Mouse (Mus musculus) megakaryocyte, embryonic 14.5 days (primary cell): ENCODE measurements around the gene Hist1h2bc. TPM values are rescaled to one million over a fixed set of nuclear protein-coding genes. Genes with fewer than 3 reads are reported as not detected.
"Not testable (repeated sequence)": the region's sequence is repeated elsewhere in the genome, so short reads cannot be mapped to it uniquely, and the experiment has no call there.

Experiments
- H3K27me3 ChIP-seq: replicated peaks from 2 replicates; pipeline ENCODE3; 2012; ENCODE audit warnings: inconsistent platforms
- H3K36me3 ChIP-seq: replicated peaks from 2 replicates; pipeline ENCODE3; 2012; ENCODE audit warnings: low read length, inconsistent platforms, mixed read lengths
- H3K4me1 ChIP-seq: 2 replicates; pipeline ENCODE4 v1.6.1; 2012; ENCODE audit warnings: inconsistent platforms
- H3K4me3 ChIP-seq: replicated peaks from 2 replicates; pipeline ENCODE3; 2012; ENCODE audit warnings: moderate library complexity, mild to moderate bottlenecking, inconsistent platforms
- H3K9me3 ChIP-seq: 2 replicates; pipeline ENCODE4 v1.6.1; 2012; ENCODE audit warnings: inconsistent platforms
- FLI1 ChIP-seq: IDR thresholded peaks from 2 replicates; pipeline ENCODE4 v1.6.1; 2012; ENCODE audit warnings: low read length, inconsistent platforms, mixed read lengths
- GATA1 ChIP-seq: IDR thresholded peaks from 3 replicates; pipeline ENCODE4 v1.6.1; 2012; ENCODE audit warnings: mixed read lengths, low read length, inconsistent platforms, borderline replicate concordance
- polyA plus RNA-seq: library from polyadenylated mRNA; stranded (reverse); fragments of >175 nt; gene quantifications from 2 replicates; pipeline ENCODE4 v1.2.3, GENCODE M21; 2012; ENCODE audit warnings: low replicate concordance; ENCODE audit not compliant: insufficient read depth

The Hist1h2bc gene
- polyA plus RNA-seq, 1 experiment: 148 TPM

DNA sequence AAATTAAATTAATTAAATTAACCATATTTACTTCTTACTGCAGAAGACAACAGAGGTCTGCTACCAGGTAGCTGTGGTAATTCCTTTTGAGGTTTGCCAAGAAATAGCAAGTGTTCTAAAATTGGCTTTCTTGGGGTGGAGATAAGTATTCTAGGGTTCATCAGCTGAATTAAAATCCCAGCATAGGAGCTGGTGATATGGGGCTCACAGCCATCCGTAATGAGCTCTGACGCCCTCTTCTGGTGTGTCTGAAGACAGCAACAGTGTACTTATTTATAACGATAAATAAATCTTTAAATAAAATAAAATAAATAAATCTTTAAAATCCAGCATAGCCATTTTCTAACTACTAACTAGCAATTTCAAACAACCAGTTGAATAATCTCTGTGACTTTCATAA lies 15.8 kb downstream of the Hist1h2bc start:
- no peak for TF ChIP-seq FLI1
- no peak for TF ChIP-seq GATA1
- Histone ChIP-seq H3K36me3 (peaks cover 2% of the 10 kb centered on the region), H3K9me3 (no peaks in the 10 kb centered on the region), H3K27me3 (no peaks in the 10 kb centered on the region), H3K4me1 (peaks cover 46% of the 10 kb centered on the region), H3K4me3 (no peak overlapping the region)

GRCm38 (mm10) chr13:23700786-23701520 lies 17.0 kb downstream of the Hist1h2bc start:
- Histone ChIP-seq H3K36me3 (no peaks in the 10 kb centered on the region), H3K9me3 (no peaks in the 10 kb centered on the region), H3K27me3 (peaks cover 2% of the 10 kb centered on the region), H3K4me1 (peaks cover 44% of the 10 kb centered on the region), H3K4me3 (peak overlapping the region; percentile 87)
- no peak for TF ChIP-seq GATA1
- no peak for TF ChIP-seq FLI1

GRCm38 (mm10) chr13:23702220-23702619 lies 18.2 kb downstream of the Hist1h2bc start:
- H3K27me3 ChIP-seq: peaks cover 2% of the 10 kb centered on the region
- no peaks in the 10 kb centered on the region for H3K36me3 ChIP-seq
- H3K4me1 ChIP-seq: peaks cover 36% of the 10 kb centered on the region
- no peak overlapping the region for H3K4me3 ChIP-seq
- no peak for TF ChIP-seq GATA1
- no peak for TF ChIP-seq FLI1
- no peaks in the 10 kb centered on the region for H3K9me3 ChIP-seq

GRCm38 (mm10) chr13:23702801-23703200 lies 18.8 kb downstream of the Hist1h2bc start:
- H3K27me3 ChIP-seq, H3K9me3 ChIP-seq, H3K36me3 ChIP-seq, H3K4me3 ChIP-seq: not testable (repeated sequence)
- peaks cover 32% of the 10 kb centered on the region for H3K4me1 ChIP-seq

DNA sequence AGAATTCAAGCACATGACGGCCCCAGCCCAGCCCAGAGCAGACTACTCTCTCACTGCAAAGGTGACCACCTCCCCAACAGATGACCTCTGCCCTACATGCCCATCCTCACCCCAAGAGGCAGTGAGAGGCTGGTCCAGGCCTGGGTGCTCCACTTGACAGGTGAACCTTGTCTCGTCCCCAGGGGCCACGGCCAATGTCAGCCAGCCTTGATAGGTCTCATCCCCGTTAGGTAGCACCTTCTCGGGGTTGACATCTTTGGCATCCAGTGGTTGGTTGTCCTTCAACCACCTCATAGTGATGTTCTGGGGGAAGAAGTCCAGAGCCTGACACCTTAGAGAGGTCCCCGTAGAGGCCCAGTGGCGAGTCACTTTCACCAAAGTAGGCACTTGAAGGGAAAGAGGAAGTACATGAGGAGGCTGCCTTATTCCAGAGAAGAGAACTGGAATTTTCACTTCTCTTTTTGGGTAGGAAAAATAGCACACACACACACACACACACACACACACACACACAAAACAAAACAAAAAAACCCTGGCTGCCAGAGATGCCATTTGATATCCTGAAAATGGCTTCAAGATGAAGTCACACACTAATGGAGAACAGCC lies 21.9 kb downstream of the Hist1h2bc start:
- peaks cover 29% of the 10 kb centered on the region for H3K27me3 ChIP-seq
- no peak overlapping the region for H3K4me3 ChIP-seq
- H3K9me3 ChIP-seq: no peaks in the 10 kb centered on the region
- no peak for TF ChIP-seq GATA1
- no peak for TF ChIP-seq FLI1
- H3K4me1 ChIP-seq: peaks cover 38% of the 10 kb centered on the region
- H3K36me3 ChIP-seq: no peaks in the 10 kb centered on the region

DNA sequence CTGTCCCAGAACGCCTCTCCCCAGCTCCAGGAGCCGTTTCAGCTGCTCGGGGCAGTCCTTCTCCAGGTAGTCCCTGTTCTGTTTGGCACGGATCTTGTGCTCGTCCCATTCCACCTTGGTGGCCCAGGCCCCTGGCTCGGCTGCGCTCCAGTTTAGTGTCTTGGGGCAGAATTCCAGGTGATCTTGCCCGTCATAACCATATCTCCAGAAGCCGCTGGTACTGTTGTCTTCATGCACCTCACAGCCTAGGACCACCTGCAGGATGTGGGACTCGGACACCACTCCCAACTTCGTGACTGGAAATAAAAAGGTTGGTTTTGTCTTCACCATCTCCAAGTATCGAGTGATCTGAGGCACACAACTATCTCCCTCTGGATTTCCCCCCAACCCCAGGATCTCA lies 22.8 kb downstream of the Hist1h2bc start:
- TF ChIP-seq GATA1 (no peak), FLI1 (no peak)

GRCm38 (mm10) chr13:23708041-23708440 lies 24.0 kb downstream of the Hist1h2bc start:
- no peak overlapping the region for H3K4me3 ChIP-seq
- TF ChIP-seq FLI1 (no peak), GATA1 (no peak)
- peaks cover 40% of the 10 kb centered on the region for H3K27me3 ChIP-seq
- peaks cover 38% of the 10 kb centered on the region for H3K4me1 ChIP-seq
- H3K36me3 ChIP-seq: no peaks in the 10 kb centered on the region
- no peaks in the 10 kb centered on the region for H3K9me3 ChIP-seq

More for the DNA sequence above, 22.8 kb downstream of the Hist1h2bc start:
- Histone ChIP-seq H3K27me3 (peaks cover 37% of the 10 kb centered on the region), H3K36me3 (no peaks in the 10 kb centered on the region), H3K4me3 (no peak overlapping the region), H3K4me1 (peaks cover 38% of the 10 kb centered on the region), H3K9me3 (no peaks in the 10 kb centered on the region)

DNA sequence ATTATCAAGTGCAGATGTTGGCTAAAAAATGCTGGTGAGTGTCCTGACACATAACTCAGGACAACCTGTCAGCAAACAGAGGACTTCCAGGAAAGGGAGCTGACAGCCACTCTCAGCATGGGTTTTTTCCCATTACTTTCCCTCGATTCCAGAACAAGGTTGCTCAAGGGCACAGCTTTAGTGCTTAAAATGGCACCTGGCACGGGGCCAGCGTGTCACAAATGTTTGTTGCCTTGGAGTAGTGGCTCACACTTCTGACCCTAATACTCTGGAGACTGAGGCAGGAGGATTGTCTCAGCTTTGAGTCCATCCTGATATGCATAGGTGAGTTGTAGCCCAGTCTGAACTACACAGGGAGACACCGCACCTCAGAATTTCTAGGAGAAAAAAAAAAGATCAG lies 24.7 kb downstream of the Hist1h2bc start:
- TF ChIP-seq FLI1: no peak
- no peak for TF ChIP-seq GATA1
- peaks cover 43% of the 10 kb centered on the region for H3K27me3 ChIP-seq
- no peak overlapping the region for H3K4me3 ChIP-seq
- peaks cover 38% of the 10 kb centered on the region for H3K4me1 ChIP-seq
- H3K36me3 ChIP-seq: no peaks in the 10 kb centered on the region
- no peaks in the 10 kb centered on the region for H3K9me3 ChIP-seq

DNA sequence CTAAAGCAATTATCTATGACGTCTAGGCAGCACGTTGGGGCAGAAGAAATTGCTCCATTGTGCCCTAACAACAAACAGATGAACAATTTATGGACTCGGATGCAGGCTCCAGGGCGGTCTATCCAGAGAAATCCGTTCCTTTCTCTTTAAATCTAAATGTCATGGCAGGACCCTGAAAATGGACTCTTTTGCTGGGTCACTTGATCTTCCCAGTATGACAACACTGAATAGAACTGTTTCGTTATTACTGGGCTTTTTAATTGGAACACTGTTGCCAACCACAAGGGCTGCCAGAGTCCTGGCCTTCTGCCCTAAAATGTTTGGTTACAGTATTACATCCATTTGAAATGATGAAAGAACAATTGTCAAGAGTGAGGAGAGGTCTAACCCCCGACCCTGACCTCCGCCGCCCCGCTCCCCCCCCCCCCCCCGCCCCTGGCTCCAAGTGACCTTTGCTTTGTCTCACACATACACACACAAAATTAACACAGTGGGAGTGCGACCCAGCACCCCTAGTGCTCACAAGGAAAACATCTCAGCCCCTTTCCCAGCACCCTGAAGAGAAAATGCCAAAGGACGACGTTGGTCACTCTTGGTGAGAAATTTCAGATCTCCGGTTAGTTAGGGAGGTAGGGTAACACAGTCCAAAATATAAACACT lies 25.8 kb downstream of the Hist1h2bc start:
- peak overlapping the region; percentile 93 for H3K4me3 ChIP-seq

GRCm38 (mm10) chr13:23710374-23711089 lies 26.5 kb downstream of the Hist1h2bc start, which contains the start of gene Hfe:
TSS of gene Hfe (minus strand) at chr13:23710854.
- no peak for TF ChIP-seq GATA1
- no peak for TF ChIP-seq FLI1
- H3K9me3 ChIP-seq: no peaks in the 10 kb centered on the region
- H3K36me3 ChIP-seq: no peaks in the 10 kb centered on the region
- H3K27me3 ChIP-seq: peaks cover 48% of the 10 kb centered on the region
- peak within 1 kb of the TSS; percentile 93 for H3K4me3 ChIP-seq
- H3K4me1 ChIP-seq: peaks cover 37% of the 10 kb centered on the region

More for the DNA sequence above, 25.8 kb downstream of the Hist1h2bc start:
- TF ChIP-seq GATA1 (no peak), FLI1 (no peak)
- Histone ChIP-seq H3K4me1 (peaks cover 38% of the 10 kb centered on the region), H3K9me3 (no peaks in the 10 kb centered on the region), H3K27me3 (peaks cover 48% of the 10 kb centered on the region), H3K36me3 (no peaks in the 10 kb centered on the region)
